10 mouse cellular contexts compared by ENCODE assay signal in genomic region chr4:56850724-56851123, GRCm38 (mm10). TPM values are rescaled to one million over a fixed set of nuclear protein-coding genes. Genes with fewer than 3 reads are reported as not detected.
DNase-seq lines count a peak whose midpoint lies in the region; ATAC-seq lines count a peak whose summit lies in the region.
"Had no signal": no experiment of that assay in that cellular context is flagged by ENCODE, and none has a peak within 500 bp of the region (broad histone marks: within the 10 kb centered on the region; RNA-seq: fewer than 3 reads in every experiment).

No protein-coding gene starts in this region.

- H3K36me3 ChIP-seq in liver, embryonic 11.5 days (ENCODE audit: control insufficient read depth, insufficient read depth, low read length): peaks cover 2% of the 10 kb centered on the region; the same call in 1 of the 2 replicates
- peaks cover 1% of the 10 kb centered on the region; the same call in 1 of the 2 replicates for H3K36me3 ChIP-seq in embryonic facial prominence, embryonic 13.5 days
- H3K36me3 ChIP-seq in limb, embryonic 11.5 days (ENCODE audit: control insufficient read depth, insufficient read depth, low read length): peaks cover 2% of the 10 kb centered on the region; the same call in 1 of the 2 replicates

- peaks cover 4% of the 10 kb centered on the region; the same call in 1 of the 2 replicates for H3K4me1 ChIP-seq in liver, embryonic 11.5 days (replicated peaks; ENCODE audit: control insufficient read depth, insufficient read depth, low read length)
- peaks cover 7% of the 10 kb centered on the region for H3K4me1 ChIP-seq in embryonic facial prominence, embryonic 13.5 days
- no peaks in the 10 kb centered on the region for H3K4me1 ChIP-seq in limb, embryonic 11.5 days (ENCODE audit: control insufficient read depth, insufficient read depth, low read length)

- H3K4me2 ChIP-seq in liver, embryonic 11.5 days: no peak overlapping the region
- H3K4me2 ChIP-seq in embryonic facial prominence, embryonic 13.5 days: peak overlapping the region; percentile 23; the same call in 1 of the 2 replicates
- no peak overlapping the region for H3K4me2 ChIP-seq in limb, embryonic 11.5 days (ENCODE audit: low read depth, severe bottlenecking)
- H3K4me2 ChIP-seq: liver, embryonic 12.5 days had no signal

- WGBS in liver, embryonic 11.5 days: 54% methylated on average over 6 of the region's 6 CpGs
- 24% methylated on average over 6 of the region's 6 CpGs for WGBS in embryonic facial prominence, embryonic 13.5 days
- WGBS in limb, embryonic 11.5 days: 39% methylated on average over 6 of the region's 6 CpGs

- H3K9ac ChIP-seq in liver, embryonic 11.5 days (ENCODE audit: low read depth, low read length): no peak overlapping the region
- H3K9ac ChIP-seq in embryonic facial prominence, embryonic 13.5 days: peak overlapping the region; percentile 47; the same call in 1 of the 2 replicates
- H3K9ac ChIP-seq in limb, embryonic 11.5 days (ENCODE audit: low read length): no peak overlapping the region
- H3K9ac ChIP-seq: liver, embryonic 12.5 days had no signal

- H3K4me3 ChIP-seq in liver, embryonic 11.5 days (ENCODE audit: low read depth, low read length): no peak overlapping the region
- H3K4me3 ChIP-seq in embryonic facial prominence, embryonic 13.5 days: no peak overlapping the region
- no peak overlapping the region for H3K4me3 ChIP-seq in limb, embryonic 11.5 days (ENCODE audit: low read depth, low read length)
- H3K4me3 ChIP-seq: liver, embryonic 12.5 days had no signal

- no peaks in the 10 kb centered on the region for H3K9me3 ChIP-seq in liver, embryonic 11.5 days (ENCODE audit: control insufficient read depth, low read length)
- no peaks in the 10 kb centered on the region for H3K9me3 ChIP-seq in embryonic facial prominence, embryonic 13.5 days
- no peaks in the 10 kb centered on the region for H3K9me3 ChIP-seq in limb, embryonic 11.5 days (ENCODE audit: control insufficient read depth, low read length)
- H3K9me3 ChIP-seq: liver, embryonic 12.5 days had no signal

- DNase-seq in embryo, embryonic 10 days (ENCODE audit: low spot score): peak; percentile 52
- no peak for DNase-seq in embryo, embryonic 9.5 days (ENCODE audit: extremely low spot score)
- DNase-seq in liver: peak; percentile 23
- no peak for DNase-seq in liver, embryonic 11.5 days (ENCODE audit: low spot score)
- peak; percentile 28 for DNase-seq in limb, embryonic 11.5 days (ENCODE audit: low spot score)
- no peak for DNase-seq in right cerebral cortex, postnatal 25 days
- DNase-seq in thymus, postnatal 4 days: no peak
- DNase-seq: thymus, adult 2 months had no signal

- no peaks in the 10 kb centered on the region for H3K27me3 ChIP-seq in liver, embryonic 11.5 days (replicated peaks; ENCODE audit: control insufficient read depth, insufficient read depth, low read length)
- no peaks in the 10 kb centered on the region for H3K27me3 ChIP-seq in embryonic facial prominence, embryonic 13.5 days
- no peaks in the 10 kb centered on the region for H3K27me3 ChIP-seq in limb, embryonic 11.5 days (ENCODE audit: control insufficient read depth, insufficient read depth, low read length)
- H3K27me3 ChIP-seq: liver, embryonic 12.5 days had no signal

- no peak for ATAC-seq in liver, embryonic 11.5 days (replicated peaks; ENCODE audit: low FRiP score)
- ATAC-seq in embryonic facial prominence, embryonic 13.5 days (ENCODE audit: insufficient number of reproducible peaks, insufficient read depth, low FRiP score, low TSS enrichment, low read depth): no peak
- no peak for ATAC-seq in limb, embryonic 11.5 days (ENCODE audit: insufficient number of reproducible peaks, low FRiP score, low TSS enrichment, low read depth)
- ATAC-seq: liver, embryonic 12.5 days had no signal

- no peak overlapping the region for H3K27ac ChIP-seq in liver, embryonic 11.5 days (ENCODE audit: low read depth, low read length)
- H3K27ac ChIP-seq in embryonic facial prominence, embryonic 13.5 days: peak overlapping the region; percentile 60
- H3K27ac ChIP-seq in limb, embryonic 11.5 days (replicated peaks; ENCODE audit: low read depth, low read length): no peak overlapping the region
- H3K27ac ChIP-seq: liver, embryonic 12.5 days had no signal

RNA-seq across cellular contexts. Expression of gene Ctnnal1, which starts 14.3 kb away (rescaled TPM):
- 16.5 and 20.0 TPM in 2 replicates for polyA plus RNA-seq in liver, embryonic 11.5 days (2014; fragmentation: Nextera tagmentation; extraction: Ambion mirVana)
- polyA plus RNA-seq in embryonic facial prominence, embryonic 13.5 days (2015; fragmentation: Nextera tagmentation; extraction: Ambion mirVana): 27.7 and 29.0 TPM in 2 replicates
- polyA plus RNA-seq in limb, embryonic 11.5 days (2014; fragmentation: Nextera tagmentation; extraction: Ambion mirVana): 36.2 and 37.7 TPM in 2 replicates

RNA-seq across cellular contexts. Expression of gene Fam206a, which starts 48.6 kb away (rescaled TPM):
- polyA plus RNA-seq in liver, embryonic 11.5 days (2014; fragmentation: Nextera tagmentation; extraction: Ambion mirVana): 18.3 and 20.0 TPM in 2 replicates
- 20.7 and 21.2 TPM in 2 replicates for polyA plus RNA-seq in embryonic facial prominence, embryonic 13.5 days (2015; fragmentation: Nextera tagmentation; extraction: Ambion mirVana)
- 28.6 and 30.5 TPM in 2 replicates for polyA plus RNA-seq in limb, embryonic 11.5 days (2014; fragmentation: Nextera tagmentation; extraction: Ambion mirVana)

RNA-seq across cellular contexts. Expression of gene Elp1, which starts 48.6 kb away (rescaled TPM):
- polyA plus RNA-seq in liver, embryonic 11.5 days (2014; fragmentation: Nextera tagmentation; extraction: Ambion mirVana): 64.5 and 66.8 TPM in 2 replicates
- polyA plus RNA-seq in embryonic facial prominence, embryonic 13.5 days (2015; fragmentation: Nextera tagmentation; extraction: Ambion mirVana): 52.2 and 54.4 TPM in 2 replicates
- polyA plus RNA-seq in limb, embryonic 11.5 days (2014; fragmentation: Nextera tagmentation; extraction: Ambion mirVana): 101 and 105 TPM in 2 replicates

Comparison
In these comparisons a context has a peak if more than half of its experiments do, and no peak if none do; other contexts are left out.
1. DNase-seq: peak in embryo, embryonic 10 days (single experiment), liver (single experiment) and limb, embryonic 11.5 days (single experiment); none in embryo, embryonic 9.5 days (single experiment), liver, embryonic 11.5 days (single experiment), right cerebral cortex, postnatal 25 days (single experiment) and thymus, postnatal 4 days (single experiment).